Mouse (Mus musculus) kidney, postnatal 4 days (tissue): Measurements from ENCODE around the gene Slc36a4.
A peak's percentile ranks its signal among the peaks of the same experiment; 100 is the strongest.

Experiments used
- DNase-seq, 2 experiments: peaks; one replicate each; pipeline ENCODE4 v3.0.0; 2021; ENCODE audit warnings: mixed read lengths in 2 of 2

The Slc36a4 gene

GRCm38 (mm10) chr9:15727168-15727567 is 17.6 kb downstream of the Slc36a4 start:
- DNase-seq = no peak

- DNase-seq = no peak
These were observed 22.5 kb downstream of the Slc36a4 start for GRCm38 (mm10) chr9:15731758-15732748.

- no peak for DNase-seq
These were observed 24.7 kb downstream of the Slc36a4 start for GRCm38 (mm10) chr9:15734056-15734866.

- no peak for DNase-seq
These were observed 25.3 kb downstream of the Slc36a4 start for GRCm38 (mm10) chr9:15734867-15735131.

- DNase-seq = no peak
These were observed 28.0 kb downstream of the Slc36a4 start for GRCm38 (mm10) chr9:15737522-15737921.

GRCm38 (mm10) chr9:15741428-15741827 is 31.9 kb downstream of the Slc36a4 start:
- no peak for DNase-seq

GRCm38 (mm10) chr9:15741931-15742330 is 32.4 kb downstream of the Slc36a4 start:
- DNase-seq = no peak

- no peak for DNase-seq
These were observed 36.6 kb downstream of the Slc36a4 start for GRCm38 (mm10) chr9:15745985-15746607.

GRCm38 (mm10) chr9:15746636-15747035 is 37.1 kb downstream of the Slc36a4 start:
- no peak for DNase-seq

- no peak for DNase-seq
These were observed 38.8 kb downstream of the Slc36a4 start for GRCm38 (mm10) chr9:15748383-15748782.

GRCm38 (mm10) chr9:15759318-15759717 is 49.8 kb downstream of the Slc36a4 start:
- DNase-seq = no peak

GRCm38 (mm10) chr9:15766379-15766778 is 56.8 kb downstream of the Slc36a4 start:
- DNase-seq = no peak

GRCm38 (mm10) chr9:15766821-15767220 is 57.3 kb downstream of the Slc36a4 start:
- no peak for DNase-seq

- DNase-seq = no peak
These were observed 63.2 kb downstream of the Slc36a4 start for GRCm38 (mm10) chr9:15772766-15773165.

GRCm38 (mm10) chr9:15773426-15773825 is 63.9 kb downstream of the Slc36a4 start:
- DNase-seq = no peak

GRCm38 (mm10) chr9:15774911-15775310 is 65.4 kb downstream of the Slc36a4 start:
- no peak for DNase-seq

- DNase-seq = peak in 1 of 2 experiments; percentile 11
These were observed 72.4 kb downstream of the Slc36a4 start for GRCm38 (mm10) chr9:15781936-15782335.

- DNase-seq = no peak
These were observed 76.7 kb downstream of the Slc36a4 start for GRCm38 (mm10) chr9:15786192-15786591.

- no peak for DNase-seq
These were observed 77.1 kb downstream of the Slc36a4 start for GRCm38 (mm10) chr9:15786610-15787009.

GRCm38 (mm10) chr9:15792076-15792475 is 82.5 kb downstream of the Slc36a4 start:
- DNase-seq = no peak
